16 mouse cellular contexts compared by ENCODE assay signal in genomic region chr1:37145966-37146365, GRCm38 (mm10).
DNase-seq lines count a peak whose midpoint lies in the region; ATAC-seq and TF ChIP-seq lines count a peak whose summit lies in the region.
"Had no signal": no experiment of that assay in that cellular context is flagged by ENCODE, and none has a peak within 500 bp of the region (broad histone marks: within the 10 kb centered on the region; RNA-seq: fewer than 3 reads in every experiment).

No protein-coding gene starts in this region.

- no peaks in the 10 kb centered on the region for H3K4me1 ChIP-seq in heart, embryonic 11.5 days (ENCODE audit: control insufficient read depth, insufficient read depth, low read length)
- no peaks in the 10 kb centered on the region for H3K4me1 ChIP-seq in lung, embryonic 14.5 days (ENCODE audit: insufficient read depth)
- H3K4me1 ChIP-seq in lung, adult 2 months (ENCODE audit: control insufficient read depth, insufficient read depth, low read length), result no peaks in the 10 kb centered on the region
- H3K4me1 ChIP-seq in lung, embryonic 16.5 days (replicated peaks; ENCODE audit: control insufficient read depth, insufficient read depth, low read length), result no peaks in the 10 kb centered on the region
- H3K4me1 ChIP-seq: hindbrain, embryonic 15.5 days; liver, embryonic 12.5 days; midbrain, embryonic 15.5 days had no signal

- peak; percentile 13 to 28 for DNase-seq in heart, postnatal 14 days
- DNase-seq in lung, embryonic 14.5 days, result peak; percentile 87
- DNase-seq in lung, adult 2 months, result no peak
- DNase-seq: forebrain, postnatal 0 days; kidney, adult 8-10 months; layer of hippocampus, adult 9-11 months; right cerebral cortex, postnatal 14 days had no signal

- H3K4me3 ChIP-seq in heart, embryonic 11.5 days (ENCODE audit: low read depth, low read length), result no peak overlapping the region
- no peak overlapping the region for H3K4me3 ChIP-seq in lung, embryonic 14.5 days (ENCODE audit: low read depth, low read length)
- H3K4me3 ChIP-seq in lung, adult 2 months (replicated peaks; ENCODE audit: extremely low read depth, low read depth, low read length), result no peak overlapping the region
- H3K4me3 ChIP-seq in lung, embryonic 16.5 days (ENCODE audit: low read length), result no peak overlapping the region
- H3K4me3 ChIP-seq: erythroblast, embryonic 14.5 days; hindbrain, embryonic 15.5 days; liver, embryonic 12.5 days; midbrain, embryonic 15.5 days had no signal

- no peak for TF ChIP-seq CTCF in lung, embryonic 14.5 days (IDR thresholded peaks at IDR 0.05; ENCODE audit: low read depth)
- TF ChIP-seq CTCF in lung, adult 2 months (IDR thresholded peaks at IDR 0.05; ENCODE audit: insufficient read depth, low read length), result no peak

- H3K9me3 ChIP-seq in heart, embryonic 11.5 days (replicated peaks; ENCODE audit: control insufficient read depth, low read length), result no peaks in the 10 kb centered on the region
- no peaks in the 10 kb centered on the region for H3K9me3 ChIP-seq in lung, embryonic 14.5 days (ENCODE audit: low read depth, low read length)
- no peaks in the 10 kb centered on the region for H3K9me3 ChIP-seq in lung, embryonic 16.5 days (ENCODE audit: control insufficient read depth, low read length)
- H3K9me3 ChIP-seq: hindbrain, embryonic 15.5 days; liver, embryonic 12.5 days; midbrain, embryonic 15.5 days had no signal

- 70% methylated on average over 4 of the region's 4 CpGs for WGBS in heart, embryonic 11.5 days (ENCODE audit: insufficient replicate concordance)
- 36% methylated on average over 4 of the region's 4 CpGs for WGBS in lung, embryonic 14.5 days
- 36% methylated on average over 4 of the region's 4 CpGs for WGBS in lung, adult 2 months
- 38% methylated on average over 4 of the region's 4 CpGs for WGBS in lung, embryonic 16.5 days

- H3K9ac ChIP-seq in heart, embryonic 11.5 days (ENCODE audit: low read depth, low read length), result no peak overlapping the region
- H3K9ac ChIP-seq in lung, embryonic 14.5 days, result no peak overlapping the region
- no peak overlapping the region for H3K9ac ChIP-seq in lung, embryonic 16.5 days (ENCODE audit: low read length)
- H3K9ac ChIP-seq: forebrain, postnatal 0 days; hindbrain, embryonic 15.5 days; liver, embryonic 12.5 days; midbrain, embryonic 15.5 days had no signal

- H3K27me3 ChIP-seq in heart, embryonic 11.5 days (ENCODE audit: control insufficient read depth, insufficient read depth, low read length), result no peaks in the 10 kb centered on the region
- H3K27me3 ChIP-seq in lung, embryonic 14.5 days (ENCODE audit: insufficient read depth, low read length), result no peaks in the 10 kb centered on the region
- H3K27me3 ChIP-seq in lung, embryonic 16.5 days (ENCODE audit: control insufficient read depth, insufficient read depth, low read depth, low read length), result no peaks in the 10 kb centered on the region
- H3K27me3 ChIP-seq: hindbrain, embryonic 15.5 days; liver, embryonic 12.5 days; midbrain, embryonic 15.5 days had no signal

- no peaks in the 10 kb centered on the region for H3K36me3 ChIP-seq in heart, embryonic 11.5 days (ENCODE audit: control insufficient read depth, insufficient read depth, low read length)
- H3K36me3 ChIP-seq in lung, embryonic 14.5 days (ENCODE audit: insufficient read depth), result no peaks in the 10 kb centered on the region
- H3K36me3 ChIP-seq in lung, embryonic 16.5 days (ENCODE audit: control insufficient read depth, insufficient read depth, low read length), result no peaks in the 10 kb centered on the region
- H3K36me3 ChIP-seq: hindbrain, embryonic 15.5 days; liver, embryonic 12.5 days; midbrain, embryonic 15.5 days had no signal

- no peak overlapping the region for H3K27ac ChIP-seq in heart, embryonic 11.5 days (ENCODE audit: low read depth, low read length)
- H3K27ac ChIP-seq in lung, embryonic 14.5 days (ENCODE audit: low read depth), result no peak overlapping the region
- no peak overlapping the region for H3K27ac ChIP-seq in lung, embryonic 16.5 days (ENCODE audit: low read length)
- H3K27ac ChIP-seq: hindbrain, embryonic 15.5 days; liver, embryonic 12.5 days; midbrain, embryonic 15.5 days had no signal

- ATAC-seq in heart, embryonic 11.5 days (replicated peaks; ENCODE audit: insufficient number of reproducible peaks, low FRiP score, low TSS enrichment), result no peak
- ATAC-seq in lung, embryonic 14.5 days (ENCODE audit: insufficient read depth), result peak; percentile 60; the same call in 1 of the 2 replicates
- ATAC-seq in lung, embryonic 16.5 days (ENCODE audit: low read depth), result peak; percentile 54; the same call in 1 of the 2 replicates
- no peak for ATAC-seq in inflammation-experienced regulatory T-cells, adult 6 months
- ATAC-seq in monocyte, adult 5-6 weeks (replicated peaks; ENCODE audit: insufficient number of reproducible peaks, low FRiP score, low TSS enrichment, poor library complexity, severe bottlenecking), result no peak
- ATAC-seq: activated CD4-positive, CD25-positive, alpha-beta regulatory T cell, adult 4 months; forebrain, postnatal 0 days; liver, embryonic 12.5 days; midbrain, embryonic 15.5 days had no signal

- no peak overlapping the region for H3K4me2 ChIP-seq in heart, embryonic 11.5 days
- H3K4me2 ChIP-seq in lung, embryonic 14.5 days, result no peak overlapping the region
- no peak overlapping the region for H3K4me2 ChIP-seq in lung, embryonic 16.5 days (ENCODE audit: low read depth, low read length)
- H3K4me2 ChIP-seq: hindbrain, embryonic 15.5 days; liver, embryonic 12.5 days; midbrain, embryonic 15.5 days had no signal

- no peak for TF ChIP-seq POLR2A in lung, adult 2 months (IDR thresholded peaks at IDR 0.05; ENCODE audit: borderline replicate concordance, extremely low read depth, low read depth, low read length)

- intact Hi-C loops in heart, postnatal 14 days (cut with DNase I), result no loop called here

Comparison
In these comparisons a context has a peak if more than half of its experiments do, and no peak if none do; other contexts are left out.
1. ATAC-seq: peak in lung, embryonic 14.5 days (single experiment) and lung, embryonic 16.5 days (single experiment); none in heart, embryonic 11.5 days (single experiment), inflammation-experienced regulatory T-cells, adult 6 months (single experiment) and monocyte, adult 5-6 weeks (single experiment).